Mouse (Mus musculus) ES-Bruce4 (cell line): Measurements from ENCODE around the gene Prr5. TPM values are rescaled to one million over a fixed set of nuclear protein-coding genes. Genes with fewer than 3 reads are reported as not detected.
"Not testable (repeated sequence)": the region's sequence is repeated elsewhere in the genome, so short reads cannot be mapped to it uniquely, and the experiment has no call there.

Experiments
- H3K27ac ChIP-seq: 2 replicates; pipeline ENCODE4 v1.5.1; 2012; ENCODE audit warnings: low read length, inconsistent platforms; ENCODE audit not compliant: insufficient read depth
- H3K27me3 ChIP-seq: 2 replicates; pipeline ENCODE4 v1.6.1; 2012; ENCODE audit warnings: mild to moderate bottlenecking, low read length, inconsistent platforms; ENCODE audit not compliant: control insufficient read depth, poor library complexity, insufficient read depth, severe bottlenecking
- H3K36me3 ChIP-seq: 2 replicates; pipeline ENCODE4 v1.6.1; 2012; ENCODE audit warnings: inconsistent platforms, mild to moderate bottlenecking, low read length, moderate library complexity; ENCODE audit not compliant: control insufficient read depth, poor library complexity, insufficient read depth, severe bottlenecking
- H3K4me1 ChIP-seq: one replicate; pipeline ENCODE4 v1.8.1; 2011; ENCODE audit warnings: low read length; ENCODE audit not compliant: control insufficient read depth, insufficient read depth
- H3K4me3 ChIP-seq: 2 replicates; pipeline ENCODE4 v1.5.1; 2011; ENCODE audit warnings: low read depth, mild to moderate bottlenecking, low read length
- H3K9ac ChIP-seq: 2 replicates; pipeline ENCODE4 v1.6.1; 2012; ENCODE audit warnings: low read depth, mild to moderate bottlenecking, inconsistent platforms; ENCODE audit not compliant: poor library complexity, severe bottlenecking
- H3K9me3 ChIP-seq: replicated peaks from 2 replicates; pipeline ENCODE4 v1.6.1; 2012; ENCODE audit warnings: mild to moderate bottlenecking, low read length, inconsistent platforms; ENCODE audit not compliant: control insufficient read depth, poor library complexity, insufficient read depth, severe bottlenecking
- CTCF ChIP-seq: IDR thresholded peaks from one replicate; pipeline ENCODE4 v1.8.1; 2011; ENCODE audit warnings: low read depth, low read length
- EP300 ChIP-seq: IDR thresholded peaks from 2 replicates; pipeline ENCODE4 v1.6.1; 2011; ENCODE audit warnings: low read depth, low read length; ENCODE audit not compliant: insufficient read depth
- POLR2A ChIP-seq: IDR thresholded peaks from one replicate; pipeline ENCODE4 v1.8.1; 2011; ENCODE audit warnings: low read length; ENCODE audit not compliant: insufficient read depth
- polyA plus RNA-seq: library from polyadenylated mRNA; stranded (reverse); fragments of >200 nt; gene quantifications from 2 replicates; pipeline ENCODE4 v1.2.4, GENCODE M21; 2011; ENCODE audit warnings: low read depth; ENCODE audit not compliant: missing spikeins, insufficient read depth, insufficient read length

Gene Prr5
- polyA plus RNA-seq, 1 experiment: 17.3 TPM

DNA sequence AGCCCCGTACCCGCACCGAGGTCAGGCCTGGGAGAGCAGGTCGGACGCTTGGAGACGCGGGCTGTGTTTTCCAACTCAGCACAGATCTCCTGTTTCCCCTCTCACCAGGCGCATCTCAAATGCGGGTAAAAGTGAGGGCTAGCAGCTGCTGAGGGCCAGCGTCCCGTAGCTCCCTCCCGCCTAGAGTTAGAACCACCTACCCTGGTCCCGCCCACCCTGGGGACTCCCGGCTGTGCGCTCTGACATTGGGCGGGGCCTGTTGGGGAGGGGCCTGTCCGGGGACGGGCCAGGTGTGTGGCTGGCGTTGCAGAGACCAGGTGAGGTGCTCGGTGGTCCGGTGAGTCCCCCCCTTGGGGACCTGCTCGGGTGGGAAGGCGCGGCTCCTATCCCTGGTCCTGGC, 50.4 kb downstream of the Prr5 start, which contains the start of gene Arhgap8:
Arhgap8 (plus strand) TSS at position 262 of the 400 bp plus-strand sequence.
- no peaks in the 10 kb centered on the region for H3K27me3 ChIP-seq

DNA sequence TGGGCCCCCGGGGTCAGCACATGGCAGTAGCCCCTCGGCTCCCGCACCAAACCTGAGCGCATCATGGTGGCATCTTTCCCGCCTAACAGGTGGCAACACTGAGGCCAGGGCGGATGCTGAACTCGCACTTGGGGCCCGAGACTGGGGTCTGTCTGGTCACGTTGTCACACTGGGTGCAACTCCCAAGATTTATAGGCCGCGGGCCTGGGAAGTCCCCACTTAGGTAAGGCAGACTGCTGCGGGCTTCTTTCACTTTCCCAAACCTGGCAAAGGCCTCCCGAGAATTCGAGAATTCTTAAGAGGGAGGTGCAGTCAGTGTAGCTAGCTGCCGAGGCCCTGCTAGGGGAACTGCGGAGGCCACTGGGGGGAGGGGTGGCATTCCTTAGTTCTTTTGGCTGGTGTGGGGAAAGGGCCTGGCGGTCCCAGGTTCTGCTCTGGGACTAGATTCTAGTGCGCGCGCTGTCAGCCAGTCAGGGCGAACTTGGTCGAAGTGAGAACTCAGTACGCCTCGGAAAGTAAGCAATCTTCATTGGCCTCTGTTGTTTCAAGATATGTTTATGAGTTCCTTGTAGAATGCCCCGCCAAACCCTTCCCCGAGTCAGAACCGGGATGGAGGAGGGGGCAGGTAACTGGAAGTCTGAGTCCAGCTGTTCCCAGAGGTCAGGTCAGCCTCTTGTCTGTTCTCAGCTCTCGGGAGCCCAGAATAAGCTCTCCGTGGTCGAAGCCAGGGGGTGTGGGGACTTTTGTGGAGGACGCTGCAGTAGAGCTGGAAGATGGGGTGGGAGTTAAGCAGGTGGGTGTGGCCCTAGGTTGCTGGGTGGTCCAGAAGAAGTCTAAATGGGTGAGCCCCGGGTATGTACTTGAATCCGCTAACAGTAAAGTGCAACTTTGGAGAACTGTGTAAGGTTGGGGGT, 51.1 kb downstream of the Prr5 start:
- H3K4me3 ChIP-seq: peak overlapping the region; percentile 58
- H3K27ac ChIP-seq: peak overlapping the region; percentile 35
- peaks cover 4% of the 10 kb centered on the region for H3K4me1 ChIP-seq
- peak overlapping the region; percentile 35 for H3K9ac ChIP-seq
- 0 out of 2 replicates have a peak, but pooled peaks have one; percentile 13 for TF ChIP-seq EP300
- TF ChIP-seq POLR2A: no peak
- H3K9me3 ChIP-seq: no peaks in the 10 kb centered on the region
- H3K36me3 ChIP-seq: no peaks in the 10 kb centered on the region
- H3K27me3 ChIP-seq: no peaks in the 10 kb centered on the region

More for the DNA sequence above, 50.4 kb downstream of the Prr5 start, which contains the start of gene Arhgap8:
- Histone ChIP-seq H3K4me3 (peak within 1 kb of the TSS; percentile 58), H3K9me3 (no peaks in the 10 kb centered on the region), H3K27ac (peak within 1 kb of the TSS; percentile 35), H3K4me1 (peaks cover 6% of the 10 kb centered on the region), H3K36me3 (no peaks in the 10 kb centered on the region), H3K9ac (peak within 1 kb of the TSS; percentile 35)
- no peak for TF ChIP-seq POLR2A
- TF ChIP-seq EP300: peak; percentile 29; the same call in 1 of the 2 replicates

DNA sequence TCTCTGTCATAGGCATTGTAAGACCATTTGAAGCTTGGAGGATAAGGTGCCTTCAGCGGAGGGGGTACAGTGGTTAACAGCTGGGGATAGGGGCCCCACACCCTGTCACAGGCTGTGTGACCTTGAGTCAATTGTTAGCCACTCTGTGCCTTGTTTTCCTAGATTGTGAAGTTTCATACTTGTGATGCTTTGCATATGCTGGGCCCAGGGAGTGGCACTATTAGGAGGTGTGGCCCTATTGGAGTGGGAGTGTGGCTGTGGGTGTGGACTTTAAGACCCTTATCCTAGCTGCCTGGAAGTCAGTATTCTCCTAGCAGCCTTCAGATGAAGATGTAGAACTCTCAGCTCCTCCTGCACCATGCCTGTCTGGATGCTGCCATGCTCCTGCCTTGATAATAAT, 54.2 kb downstream of the Prr5 start:
- peak; percentile 74; the same call in 1 of the 2 replicates for TF ChIP-seq EP300

DNA sequence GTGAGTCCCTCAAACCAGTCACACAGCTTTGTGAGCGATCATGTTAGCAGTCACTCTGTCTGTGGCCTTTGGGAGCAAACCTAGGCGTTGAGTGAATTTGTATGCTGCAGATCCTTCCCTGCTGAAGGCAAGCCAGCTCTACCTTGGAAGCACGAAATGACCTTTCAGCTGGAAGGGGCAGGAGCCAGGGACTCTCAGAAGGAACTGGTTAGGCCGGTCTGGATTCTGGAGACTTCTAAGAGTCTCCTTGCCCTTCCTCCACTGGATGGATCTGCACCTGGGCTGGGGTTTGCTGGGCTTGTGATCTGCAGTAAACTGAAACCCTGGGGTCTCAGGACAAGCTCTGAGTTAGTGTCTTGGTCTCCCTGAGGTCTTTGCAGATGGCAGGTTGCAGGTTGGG, 54.8 kb downstream of the Prr5 start:
- TF ChIP-seq POLR2A (no peak), CTCF (no peak), EP300 (peak; percentile 79)
- peaks cover 14% of the 10 kb centered on the region for H3K4me1 ChIP-seq
- H3K27me3 ChIP-seq: no peaks in the 10 kb centered on the region
- no peak overlapping the region for H3K4me3 ChIP-seq
- H3K9me3 ChIP-seq: no peaks in the 10 kb centered on the region
- no peak overlapping the region for H3K9ac ChIP-seq
- H3K36me3 ChIP-seq: no peaks in the 10 kb centered on the region
- peak overlapping the region; percentile 73 for H3K27ac ChIP-seq

More for the DNA sequence above, 54.2 kb downstream of the Prr5 start:
- not testable (repeated sequence) for H3K9ac ChIP-seq, H3K36me3 ChIP-seq, H3K9me3 ChIP-seq, H3K4me3 ChIP-seq, H3K27me3 ChIP-seq
- H3K4me1 ChIP-seq: peaks cover 12% of the 10 kb centered on the region
- peak overlapping the region; percentile 73 for H3K27ac ChIP-seq

DNA sequence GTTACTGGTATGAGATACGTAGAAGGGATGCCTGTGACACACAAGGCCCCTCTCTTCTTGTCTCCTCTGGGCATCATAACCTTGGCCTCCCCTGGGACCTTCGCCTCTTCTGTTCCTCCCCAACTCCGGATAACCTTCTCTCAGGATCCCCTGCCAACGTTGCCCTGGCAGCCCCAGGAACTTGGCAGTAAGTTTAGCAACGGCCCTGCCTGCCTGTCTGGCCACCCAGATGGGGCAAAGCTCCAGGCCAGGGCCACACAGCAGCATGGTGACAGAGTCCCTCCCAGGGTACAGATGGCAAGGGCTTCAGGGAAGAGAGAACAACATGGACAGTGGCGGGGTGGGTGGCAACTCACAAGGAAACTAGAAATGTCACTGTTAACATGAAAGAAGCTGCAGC, 60.3 kb downstream of the Prr5 start:
- no peak overlapping the region for H3K4me3 ChIP-seq
- no peaks in the 10 kb centered on the region for H3K36me3 ChIP-seq
- H3K27ac ChIP-seq: no peak overlapping the region
- H3K4me1 ChIP-seq: peaks cover 10% of the 10 kb centered on the region
- no peaks in the 10 kb centered on the region for H3K9me3 ChIP-seq
- TF ChIP-seq POLR2A: no peak
- no peak for TF ChIP-seq EP300
- no peak for TF ChIP-seq CTCF
- H3K27me3 ChIP-seq: no peaks in the 10 kb centered on the region
- no peak overlapping the region for H3K9ac ChIP-seq

DNA sequence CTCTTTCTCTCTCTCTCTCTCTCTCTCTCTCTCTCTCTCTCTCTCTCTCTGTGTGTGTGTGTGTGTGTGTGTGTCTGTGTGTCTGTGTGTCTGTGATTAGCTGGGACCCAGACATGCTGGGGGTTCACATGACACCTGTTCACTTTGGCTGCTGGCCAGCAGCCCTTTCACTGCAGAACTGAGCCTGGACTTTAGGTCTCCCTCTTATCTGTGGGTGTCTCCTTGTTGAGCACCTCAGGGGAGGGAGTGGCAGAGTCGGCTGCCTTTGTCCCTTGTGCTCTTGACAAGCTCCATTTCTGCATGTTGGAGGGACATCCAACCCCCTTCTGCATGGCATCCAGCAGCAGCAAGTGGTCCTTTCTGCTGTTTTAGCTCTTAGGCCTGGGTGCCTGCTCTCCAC, 61.5 kb downstream of the Prr5 start:
- Histone ChIP-seq H3K9ac (no peak overlapping the region), H3K4me1 (peaks cover 7% of the 10 kb centered on the region), H3K9me3 (no peaks in the 10 kb centered on the region), H3K27me3 (no peaks in the 10 kb centered on the region), H3K36me3 (no peaks in the 10 kb centered on the region), H3K27ac (no peak overlapping the region), H3K4me3 (no peak overlapping the region)
- TF ChIP-seq CTCF: no peak
- TF ChIP-seq EP300: no peak
